Mouse (Mus musculus) midbrain, postnatal 0 days (tissue): ENCODE measurements at regions not wholly inside any gene's neighbourhood (a gene's known extent, or its start where the extent isn't known, plus 50 kb on each side); places are given as distances from the start of the nearest gene placed in this dataset.
"Not testable (repeated sequence)": the region's sequence is repeated elsewhere in the genome, so short reads cannot be mapped to it uniquely, and the experiment has no call there.

Source experiments
- ATAC-seq: fragments of 200-750 bp; cut with Nextera tagmentation; 2 replicates; pipeline ENCODE4 v1.8.0; 2017; ENCODE audit warnings: moderate number of reproducible peaks, mild to moderate bottlenecking, moderate TSS enrichment, moderate library complexity; ENCODE audit not compliant: low FRiP score
- DNase-seq: peaks from one replicate; pipeline ENCODE4 v3.0.0-alpha.2; 2015; ENCODE audit warnings: low spot score
- H3K27ac ChIP-seq: fragments of 300-500 bp; sonication (generic); 2 replicates; pipeline ENCODE4 v1.5.1; 2014; ENCODE audit warnings: low read depth, mild to moderate bottlenecking, low read length, mixed read lengths
- H3K27me3 ChIP-seq: fragments of 300-500 bp; sonication (generic); 2 replicates; pipeline ENCODE4 v1.6.1; 2014; ENCODE audit warnings: low read length, control low read depth, mixed read lengths; ENCODE audit not compliant: insufficient read depth
- H3K36me3 ChIP-seq: fragments of 300-500 bp; sonication (generic); 2 replicates; pipeline ENCODE4 v1.6.1; 2014; ENCODE audit warnings: low read length, control low read depth, mixed read lengths; ENCODE audit not compliant: insufficient read depth
- H3K4me1 ChIP-seq: fragments of 300-500 bp; sonication (generic); 2 replicates; pipeline ENCODE4 v1.6.1; 2014; ENCODE audit warnings: mild to moderate bottlenecking, control low read depth, antibody characterized with exemption, low read length, mixed read lengths; ENCODE audit not compliant: insufficient read depth
- H3K4me2 ChIP-seq: fragments of 300-500 bp; sonication (generic); 2 replicates; pipeline ENCODE4 v1.6.1; 2014; ENCODE audit warnings: low read depth, mild to moderate bottlenecking, low read length, mixed read lengths; ENCODE audit not compliant: poor library complexity, severe bottlenecking
- H3K4me3 ChIP-seq: fragments of 300-500 bp; sonication (generic); 2 replicates; pipeline ENCODE4 v1.5.1; 2014; ENCODE audit warnings: low read depth, mild to moderate bottlenecking, low read length, moderate library complexity
- H3K9ac ChIP-seq: fragments of 300-500 bp; sonication (generic); replicated peaks from 2 replicates; pipeline ENCODE4 v1.6.1; 2014; ENCODE audit warnings: mild to moderate bottlenecking, low read length, moderate library complexity, mixed read lengths; ENCODE audit not compliant: poor library complexity, severe bottlenecking
- H3K9me3 ChIP-seq: fragments of 300-500 bp; sonication (generic); 2 replicates; pipeline ENCODE4 v1.6.1; 2016; ENCODE audit warnings: low read length, control low read depth
- CTCF ChIP-seq: IDR thresholded peaks from 2 replicates; pipeline ENCODE4 v1.5.1; 2016; ENCODE audit warnings: antibody characterized with exemption, mild to moderate bottlenecking
- WGBS: fragments of 180-500 bp; shearing (Covaris S2); extraction: QIAGEN DNeasy Blood & Tissue Kit; methylation state at CpG from one replicate; pipeline ENCODE4 v1.1.7; 2014; 5-methylcytosine and 5-hydroxymethylcytosine counted together

DNA sequence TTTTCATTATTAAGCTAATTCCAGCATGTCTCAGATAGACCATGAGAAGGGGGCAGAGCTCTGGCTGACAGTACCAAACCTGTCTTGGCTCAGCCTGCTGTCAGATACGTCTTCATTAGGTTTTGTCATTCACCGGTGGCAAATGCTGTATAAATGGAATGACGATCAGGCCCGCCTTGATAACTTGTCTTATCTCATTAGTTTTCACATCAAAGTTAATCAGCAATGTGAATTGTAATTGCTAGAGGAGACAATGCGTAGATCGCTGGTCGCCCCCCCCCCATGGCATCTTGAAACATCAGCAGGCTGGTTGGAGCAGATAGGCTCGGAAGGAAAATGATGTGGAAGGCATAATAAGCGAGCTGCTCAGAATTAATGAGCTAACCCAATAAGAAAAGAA, 132.5 kb upstream of the Kiz start:
- Histone ChIP-seq H3K27ac (0 out of 2 replicates have a peak overlapping the region, but pooled peaks have one; percentile 32), H3K36me3 (no peaks in the 10 kb centered on the region), H3K4me2 (no peak overlapping the region), H3K27me3 (peaks cover 9% of the 10 kb centered on the region), H3K9me3 (no peaks in the 10 kb centered on the region), H3K4me3 (no peak overlapping the region), H3K4me1 (0 out of 2 replicates have a peak, but pooled peaks cover 5% of the 10 kb centered on the region), H3K9ac (no peak overlapping the region)
- no peak for TF ChIP-seq CTCF
- WGBS = 17% methylated on average over 9 of the region's 9 CpGs
- peak; percentile 45 for DNase-seq
- peak; percentile 57; the same call in 1 of the 2 replicates for ATAC-seq

DNA sequence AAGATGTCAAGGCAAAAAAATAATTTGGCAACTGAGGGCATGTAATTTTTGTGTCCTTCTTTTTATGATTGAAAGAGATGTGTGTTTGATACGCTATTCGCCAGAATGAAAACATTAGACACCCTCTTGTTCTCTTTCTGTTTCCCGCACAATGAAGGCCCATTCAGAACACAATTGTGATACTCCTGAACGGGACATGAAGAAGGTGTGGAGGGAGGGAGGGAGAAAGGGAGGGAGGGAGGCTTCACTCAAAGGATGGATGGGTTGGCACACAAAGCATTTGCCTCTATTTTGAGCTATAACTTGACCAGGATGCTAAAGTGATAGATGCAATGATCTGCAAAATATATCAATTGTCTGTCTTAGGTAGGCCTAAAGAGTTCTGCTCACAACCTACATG, 132.0 kb upstream of the Kiz start:
- Histone ChIP-seq H3K4me2 (no peak overlapping the region), H3K9ac (no peak overlapping the region), H3K4me1 (0 out of 2 replicates have a peak, but pooled peaks cover 5% of the 10 kb centered on the region), H3K9me3 (no peaks in the 10 kb centered on the region), H3K4me3 (no peak overlapping the region), H3K27ac (peak overlapping the region; percentile 13; the same call in 1 of the 2 replicates), H3K36me3 (no peaks in the 10 kb centered on the region), H3K27me3 (peaks cover 9% of the 10 kb centered on the region)
- ATAC-seq (no peak), DNase-seq (no peak)
- no peak for TF ChIP-seq CTCF
- WGBS = 51% methylated on average over 4 of the region's 4 CpGs

DNA sequence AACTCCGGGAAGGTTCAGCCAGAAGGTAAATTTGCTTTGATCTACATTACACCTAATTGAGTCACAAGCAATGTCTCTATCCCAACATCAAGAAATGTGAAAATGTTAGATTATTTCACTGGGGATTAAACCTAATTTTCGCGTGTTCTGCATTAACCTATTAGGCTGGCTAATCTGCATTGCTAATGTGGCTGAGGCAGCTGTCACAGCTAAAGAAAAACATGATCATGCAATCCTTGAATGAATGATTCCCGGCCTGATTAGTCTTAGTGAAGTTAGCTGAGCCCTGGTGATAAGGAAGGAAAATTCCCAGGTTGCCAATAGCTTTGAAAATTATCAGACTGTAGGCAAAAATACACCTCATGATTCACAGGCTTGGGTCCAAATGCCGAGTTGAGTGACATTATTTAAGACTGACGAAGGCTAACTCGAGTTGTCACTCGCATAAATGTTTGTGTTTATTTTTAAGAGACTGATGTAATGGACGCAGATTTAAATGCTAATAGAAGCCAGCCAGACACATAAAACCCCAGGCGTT, 131.5 kb upstream of the Kiz start:
- no peaks in the 10 kb centered on the region for H3K9me3 ChIP-seq

DNA sequence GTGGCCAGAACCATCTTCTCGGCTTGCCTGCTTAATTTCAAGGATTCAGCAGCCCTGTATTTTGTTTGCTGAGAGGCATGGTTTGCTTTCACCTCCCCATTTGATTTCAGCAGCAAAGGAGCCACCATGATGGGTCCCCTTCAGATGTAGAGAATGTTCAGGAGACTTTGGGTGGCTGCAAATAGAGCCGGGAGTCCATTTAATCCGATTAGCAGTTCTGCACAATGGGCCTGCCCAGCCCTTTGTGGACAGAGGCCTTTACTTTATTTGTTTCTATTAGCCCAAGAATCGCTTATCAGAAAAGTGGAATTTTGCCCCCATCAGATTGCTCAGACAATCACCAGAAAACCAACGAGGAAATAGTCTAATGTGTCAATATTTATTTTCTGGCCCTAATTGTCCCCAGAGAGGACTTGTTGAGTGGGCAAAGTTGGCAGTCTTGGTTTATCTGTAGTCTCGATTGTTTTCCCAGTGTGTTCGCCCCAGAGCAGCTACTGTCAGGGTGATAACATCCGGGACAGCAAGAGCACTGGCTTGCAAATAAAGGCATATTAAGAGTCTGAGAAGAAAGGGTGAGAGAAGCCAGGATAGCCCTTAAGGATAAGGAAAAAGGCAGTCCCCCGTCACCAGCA, 130.6 kb upstream of the Kiz start:
- DNase-seq (no peak), ATAC-seq (no peak)
- Histone ChIP-seq H3K27me3 (0 out of 2 replicates have a peak, but pooled peaks cover 5% of the 10 kb centered on the region), H3K9me3 (no peaks in the 10 kb centered on the region), H3K4me2 (no peak overlapping the region), H3K9ac (no peak overlapping the region), H3K27ac (no peak overlapping the region; the same call in 1 of the 2 replicates), H3K4me3 (no peak overlapping the region), H3K4me1 (0 out of 2 replicates have a peak, but pooled peaks cover 5% of the 10 kb centered on the region), H3K36me3 (no peaks in the 10 kb centered on the region)
- WGBS = 26% methylated on average over 9 of the region's 9 CpGs
- TF ChIP-seq CTCF = no peak

More for the DNA sequence above, 131.5 kb upstream of the Kiz start:
- Histone ChIP-seq H3K27ac (no peak overlapping the region), H3K9ac (no peak overlapping the region), H3K27me3 (peaks cover 5% of the 10 kb centered on the region; the same call in 1 of the 2 replicates), H3K36me3 (no peaks in the 10 kb centered on the region), H3K4me1 (0 out of 2 replicates have a peak, but pooled peaks cover 5% of the 10 kb centered on the region), H3K4me3 (no peak overlapping the region), H3K4me2 (no peak overlapping the region)
- DNase-seq (no peak), ATAC-seq (no peak)
- TF ChIP-seq CTCF = no peak
- 25% methylated on average over 10 of the region's 10 CpGs for WGBS

DNA sequence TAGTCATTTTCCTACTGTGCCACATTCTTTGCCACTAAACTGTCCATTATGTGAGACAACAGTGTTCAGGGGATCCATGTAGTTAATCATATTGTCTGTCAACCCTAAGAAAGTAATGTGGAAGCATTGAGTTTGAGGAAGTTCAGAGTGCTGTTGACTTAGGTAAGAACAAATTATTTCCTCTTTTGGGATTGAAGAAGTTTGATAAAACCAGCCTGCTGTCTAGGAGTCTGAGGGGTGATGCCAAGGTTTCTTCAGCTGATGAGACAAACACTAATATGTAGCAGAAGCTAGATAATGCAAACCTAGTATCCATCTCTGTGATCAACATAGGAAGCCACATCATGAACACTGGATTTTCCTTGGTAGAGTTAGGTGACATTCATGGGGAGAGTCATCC, 127.0 kb upstream of the Kiz start:
- Histone ChIP-seq H3K9ac (no peak overlapping the region), H3K27me3 (0 out of 2 replicates have a peak, but pooled peaks cover 5% of the 10 kb centered on the region), H3K27ac (no peak overlapping the region), H3K9me3 (no peaks in the 10 kb centered on the region), H3K4me1 (no peaks in the 10 kb centered on the region), H3K4me2 (no peak overlapping the region), H3K4me3 (no peak overlapping the region), H3K36me3 (no peaks in the 10 kb centered on the region)
- no peak for TF ChIP-seq CTCF
- ATAC-seq (no peak), DNase-seq (no peak)

DNA sequence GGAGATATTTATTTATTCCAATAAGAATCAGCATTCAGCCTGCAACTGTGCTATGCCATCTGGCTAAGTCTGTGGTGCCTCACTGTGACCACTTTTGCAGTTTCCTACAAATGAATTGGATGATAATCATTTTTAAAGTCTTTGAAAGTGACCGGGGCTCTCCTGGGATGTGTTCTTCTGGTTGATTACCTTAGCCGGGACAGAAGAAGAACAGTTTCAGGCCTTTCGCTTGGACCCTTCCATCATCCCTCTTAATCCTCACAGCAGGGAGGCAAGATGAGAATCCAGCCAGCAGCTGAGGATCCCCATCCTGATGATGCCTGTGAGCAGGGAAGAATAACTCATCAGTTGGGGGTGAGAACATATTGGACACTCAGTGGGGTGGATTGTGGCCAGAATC, 124.6 kb upstream of the Kiz start:
- TF ChIP-seq CTCF = no peak
- H3K9ac ChIP-seq = no peak overlapping the region
- H3K4me3 ChIP-seq = no peak overlapping the region
- no peak overlapping the region for H3K4me2 ChIP-seq
- no peaks in the 10 kb centered on the region for H3K4me1 ChIP-seq
- 18% methylated on average over 3 of the region's 3 CpGs for WGBS
- ATAC-seq (no peak), DNase-seq (peak; percentile 55)
- H3K27me3 ChIP-seq = 0 out of 2 replicates have a peak, but pooled peaks cover 3% of the 10 kb centered on the region
- no peaks in the 10 kb centered on the region for H3K36me3 ChIP-seq
- H3K9me3 ChIP-seq = no peaks in the 10 kb centered on the region
- no peak overlapping the region for H3K27ac ChIP-seq

DNA sequence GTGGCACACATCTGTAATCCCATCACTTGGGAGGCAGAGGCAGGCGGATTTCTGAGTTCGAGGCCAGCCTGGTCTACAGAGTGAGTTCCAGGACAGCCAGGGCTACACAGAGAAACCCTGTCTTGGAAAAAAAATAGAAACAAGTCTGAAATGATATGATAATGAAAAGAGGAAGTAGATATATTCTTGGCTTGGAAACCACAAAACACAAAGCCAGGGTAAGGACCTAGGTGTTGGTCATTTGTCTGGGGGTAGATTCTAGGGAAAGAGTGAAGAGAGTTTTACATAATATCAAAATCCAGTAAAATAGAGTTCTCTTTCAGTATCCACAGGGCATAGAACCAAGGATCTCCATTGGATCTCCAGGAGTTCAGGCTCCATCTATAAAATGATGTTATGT, 122.8 kb upstream of the Kiz start:
- H3K4me1 ChIP-seq, H3K4me3 ChIP-seq, H3K36me3 ChIP-seq, H3K9me3 ChIP-seq, ATAC-seq, H3K27ac ChIP-seq, H3K27me3 ChIP-seq, DNase-seq, H3K9ac ChIP-seq, H3K4me2 ChIP-seq: not testable (repeated sequence)
- WGBS = 100% methylated on average over 2 of the region's 2 CpGs
